Mouse (Mus musculus) embryonic facial prominence, embryonic 15.5 days (tissue): Measurements from ENCODE around the gene Ftsj1. TPM values are rescaled to one million over a fixed set of nuclear protein-coding genes. Genes with fewer than 3 reads are reported as not detected.

Source experiments
- ATAC-seq: fragments of 200-750 bp; cut with Nextera tagmentation; 2 replicates; pipeline ENCODE4 v1.8.0; 2017; ENCODE audit warnings: low read depth, moderate TSS enrichment; ENCODE audit not compliant: insufficient number of reproducible peaks, low FRiP score, low TSS enrichment
- H3K27ac ChIP-seq: fragments of 300-500 bp; sonication (generic); replicated peaks from 2 replicates; pipeline ENCODE4 v1.5.1; 2015; ENCODE audit warnings: mild to moderate bottlenecking, inconsistent platforms
- H3K27me3 ChIP-seq: fragments of 300-500 bp; sonication (generic); 2 replicates; pipeline ENCODE4 v1.6.1; 2015; ENCODE audit warnings: inconsistent platforms
- H3K36me3 ChIP-seq: fragments of 300-500 bp; sonication (generic); 2 replicates; pipeline ENCODE4 v1.6.1; 2015; ENCODE audit warnings: mild to moderate bottlenecking, inconsistent platforms
- H3K4me1 ChIP-seq: fragments of 300-500 bp; sonication (generic); 2 replicates; pipeline ENCODE4 v1.6.1; 2015; ENCODE audit warnings: inconsistent platforms
- H3K4me2 ChIP-seq: fragments of 300-500 bp; sonication (generic); replicated peaks from 2 replicates; pipeline ENCODE4 v1.6.1; 2015; ENCODE audit warnings: mild to moderate bottlenecking, inconsistent platforms
- H3K4me3 ChIP-seq: fragments of 300-500 bp; sonication (generic); replicated peaks from 2 replicates; pipeline ENCODE4 v1.5.1; 2015; ENCODE audit warnings: mild to moderate bottlenecking, inconsistent platforms
- H3K9ac ChIP-seq: fragments of 300-500 bp; sonication (generic); 2 replicates; pipeline ENCODE4 v1.6.1; 2015; ENCODE audit warnings: inconsistent platforms
- H3K9me3 ChIP-seq: fragments of 300-500 bp; sonication (generic); replicated peaks from 2 replicates; pipeline ENCODE4 v1.6.1; 2016; ENCODE audit warnings: inconsistent platforms
- WGBS: fragments of 180-500 bp; shearing (Covaris S2); methylation state at CpG from one replicate; pipeline ENCODE4 v1.1.7; 2015; 5-methylcytosine and 5-hydroxymethylcytosine counted together
- polyA plus RNA-seq: library from polyadenylated mRNA; unstranded; fragments of >200 nt; fragmentation: Nextera tagmentation; extraction: Ambion mirVana; gene quantifications from 2 replicates; pipeline ENCODE4 v1.2.1, GENCODE M21; 2015

Ftsj1 gene
- polyA plus RNA-seq, 1 experiment from 2014 or later, result 40.6 TPM

DNA sequence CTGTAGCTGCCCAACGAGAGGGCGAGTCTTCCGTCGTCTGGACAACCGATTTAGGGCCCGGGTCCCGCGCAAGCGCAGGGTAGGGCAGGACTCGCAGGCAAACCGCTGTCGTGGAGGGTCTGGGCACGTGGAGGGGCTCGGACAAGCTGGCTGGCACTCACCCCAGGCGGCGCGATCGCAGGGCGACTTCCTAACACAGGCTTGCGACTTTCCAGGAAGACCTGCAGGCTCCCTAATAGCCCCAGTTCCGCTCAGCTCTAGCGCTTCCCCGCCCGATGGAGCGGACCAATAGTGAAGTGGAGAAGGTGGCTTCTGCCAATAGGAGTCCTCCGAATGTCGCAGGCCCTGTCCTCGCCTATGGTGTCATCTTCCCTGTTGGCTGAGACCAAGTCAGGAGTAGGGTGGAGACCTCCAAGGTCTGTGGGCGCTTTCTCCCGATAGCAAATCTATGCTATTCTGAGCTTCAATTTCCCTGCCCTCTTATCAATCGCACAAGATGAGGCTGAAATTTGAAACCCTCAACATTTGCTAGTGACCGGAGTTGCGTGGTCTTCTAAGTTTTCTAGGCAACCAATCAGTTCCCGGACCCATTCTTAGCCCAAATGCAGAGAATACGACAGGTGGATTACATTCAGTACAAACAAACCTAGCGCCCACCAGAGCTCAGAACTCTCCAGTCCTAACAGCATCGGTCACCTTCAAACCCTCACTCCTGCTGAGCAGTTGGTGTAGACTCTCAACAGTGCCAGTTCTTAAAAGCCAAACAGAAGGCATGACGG is 59.4 kb downstream of the Ftsj1 start:
- Histone ChIP-seq H3K27ac (no peak overlapping the region), H3K9ac (peak overlapping the region; percentile 47), H3K4me3 (peak overlapping the region; percentile 58), H3K9me3 (no peaks in the 10 kb centered on the region), H3K27me3 (no peaks in the 10 kb centered on the region), H3K36me3 (no peaks in the 10 kb centered on the region), H3K4me2 (peak overlapping the region; percentile 49), H3K4me1 (no peaks in the 10 kb centered on the region)
- ATAC-seq, result peak; percentile 98
- 14% methylated on average over 38 of the region's 38 CpGs for WGBS

DNA sequence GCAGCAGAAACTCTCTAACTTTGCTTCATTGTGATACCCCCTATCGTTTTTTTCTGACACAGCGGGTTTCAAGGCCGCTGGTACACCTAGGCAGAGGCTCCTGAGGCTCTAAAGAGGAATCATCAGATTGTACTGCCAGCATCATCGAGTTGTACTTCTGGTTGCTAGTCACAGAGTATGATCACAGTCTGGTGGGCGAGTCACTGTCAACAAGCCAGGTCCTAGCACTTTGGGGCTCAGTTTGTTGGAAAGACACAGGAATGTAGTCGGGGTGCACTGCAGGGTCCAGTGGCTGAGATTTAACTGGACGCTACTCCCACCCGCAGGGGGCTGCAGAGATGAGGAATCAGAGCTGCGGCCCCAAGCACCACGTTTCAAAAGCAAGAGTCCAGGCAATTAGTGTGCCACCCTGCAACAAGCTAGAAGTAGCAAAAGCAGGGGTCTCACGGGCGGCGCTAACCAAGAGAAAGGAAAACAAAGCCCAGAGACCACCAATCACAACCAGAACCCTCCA is 60.0 kb downstream of the Ftsj1 start:
- Histone ChIP-seq H3K36me3 (no peaks in the 10 kb centered on the region), H3K27me3 (no peaks in the 10 kb centered on the region), H3K27ac (no peak overlapping the region), H3K4me1 (no peaks in the 10 kb centered on the region), H3K4me3 (peak overlapping the region; percentile 58), H3K9me3 (no peaks in the 10 kb centered on the region), H3K4me2 (peak overlapping the region; percentile 49), H3K9ac (peak overlapping the region; percentile 47)
- WGBS, result 19% methylated on average over 13 of the region's 13 CpGs
- ATAC-seq, result no peak

Other genes starting within 250 kb of the Ftsj1 start
- not detected in 2 replicates for gene Glod5, start 233.9 kb downstream of the Ftsj1 start, polyA plus RNA-seq
- gene Suv39h1, start 177.6 kb downstream of the Ftsj1 start, polyA plus RNA-seq, result 45.5 and 51.5 TPM in 2 replicates
- 0.71 and 0.91 TPM in 2 replicates for gene Was, start 161.9 kb downstream of the Ftsj1 start, polyA plus RNA-seq
- gene Wdr13, start 119.5 kb downstream of the Ftsj1 start, polyA plus RNA-seq, result 28.1 and 30.7 TPM in 2 replicates
- gene Rbm3, start 106.5 kb downstream of the Ftsj1 start, polyA plus RNA-seq, result 390 and 425 TPM in 2 replicates
- gene Tbc1d25, start 76.2 kb downstream of the Ftsj1 start, polyA plus RNA-seq, result 13.3 and 17.0 TPM in 2 replicates
- 48.0 and 48.6 TPM in 2 replicates for gene Ebp, start 58.9 kb downstream of the Ftsj1 start, polyA plus RNA-seq
- gene Porcn, start 45.9 kb downstream of the Ftsj1 start, polyA plus RNA-seq, result 10.5 and 11.7 TPM in 2 replicates
- 0.18 and 0.64 TPM in 2 replicates for gene Slc38a5, start 18.7 kb upstream of the Ftsj1 start, polyA plus RNA-seq
- not detected in 2 replicates for gene Ssxb10, start 75.0 kb upstream of the Ftsj1 start, polyA plus RNA-seq
- not detected in 2 replicates for gene Ssxb9, start 114.6 kb upstream of the Ftsj1 start, polyA plus RNA-seq
- gene Ssxb1, start 160.9 kb upstream of the Ftsj1 start, polyA plus RNA-seq, result not detected in 2 replicates
- gene Ssxb2, start 209.3 kb upstream of the Ftsj1 start, polyA plus RNA-seq, result not detected in 2 replicates